Mouse (Mus musculus) cerebellum, adult 11-12 months (tissue): Measurements from ENCODE around the gene Acbd3.

Source experiments
- DNase-seq: peaks from one replicate; pipeline ENCODE4 v3.0.0; 2022

The Acbd3 gene

DNA sequence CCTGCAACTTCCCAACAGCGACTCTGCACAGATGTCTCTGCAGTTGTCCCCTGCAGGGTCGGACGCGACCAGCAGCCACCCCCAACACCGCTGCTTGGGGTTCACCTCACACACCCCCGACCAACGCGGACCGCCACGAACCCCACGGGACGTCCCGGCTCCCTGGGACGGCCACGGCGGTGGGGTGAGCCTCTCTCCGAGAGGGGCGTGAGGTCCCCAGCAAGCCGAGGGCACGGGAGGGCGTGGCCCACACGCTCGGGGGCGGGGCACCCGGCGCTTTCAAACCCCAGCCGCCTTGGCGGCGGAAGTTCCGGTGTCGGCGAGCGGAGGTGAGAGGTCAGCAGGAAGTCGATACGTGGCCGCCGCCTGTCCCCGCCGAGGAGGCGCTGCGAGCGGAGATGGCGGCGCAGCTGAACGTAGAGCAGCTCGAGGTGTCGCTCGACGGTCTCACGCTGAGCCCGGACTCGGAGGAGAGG is at the start of gene Acbd3:
TSS of gene Acbd3 (plus strand) at position 340 of the 476 bp plus-strand sequence.
- DNase-seq: peak; percentile 88

DNA sequence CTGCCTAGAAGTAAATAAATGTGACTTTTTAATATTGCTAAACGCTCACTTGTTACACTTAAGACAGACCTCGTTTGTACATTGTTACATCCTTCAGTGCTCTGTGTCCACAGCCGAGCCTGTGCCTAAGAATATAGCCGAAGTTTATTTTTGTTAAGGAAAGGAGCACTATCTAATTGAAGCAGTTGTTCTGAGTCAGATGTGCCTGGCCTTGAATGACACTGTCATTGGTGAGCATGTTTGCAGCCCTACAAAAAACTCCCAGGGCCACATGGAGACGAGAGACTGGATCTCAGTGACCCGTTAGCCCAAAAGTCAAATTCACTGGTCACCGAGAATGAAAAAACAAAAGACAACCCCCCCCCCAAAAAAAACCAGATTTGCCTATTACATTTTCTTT is 34.6 kb upstream of the Acbd3 start:
- DNase-seq: no peak

DNA sequence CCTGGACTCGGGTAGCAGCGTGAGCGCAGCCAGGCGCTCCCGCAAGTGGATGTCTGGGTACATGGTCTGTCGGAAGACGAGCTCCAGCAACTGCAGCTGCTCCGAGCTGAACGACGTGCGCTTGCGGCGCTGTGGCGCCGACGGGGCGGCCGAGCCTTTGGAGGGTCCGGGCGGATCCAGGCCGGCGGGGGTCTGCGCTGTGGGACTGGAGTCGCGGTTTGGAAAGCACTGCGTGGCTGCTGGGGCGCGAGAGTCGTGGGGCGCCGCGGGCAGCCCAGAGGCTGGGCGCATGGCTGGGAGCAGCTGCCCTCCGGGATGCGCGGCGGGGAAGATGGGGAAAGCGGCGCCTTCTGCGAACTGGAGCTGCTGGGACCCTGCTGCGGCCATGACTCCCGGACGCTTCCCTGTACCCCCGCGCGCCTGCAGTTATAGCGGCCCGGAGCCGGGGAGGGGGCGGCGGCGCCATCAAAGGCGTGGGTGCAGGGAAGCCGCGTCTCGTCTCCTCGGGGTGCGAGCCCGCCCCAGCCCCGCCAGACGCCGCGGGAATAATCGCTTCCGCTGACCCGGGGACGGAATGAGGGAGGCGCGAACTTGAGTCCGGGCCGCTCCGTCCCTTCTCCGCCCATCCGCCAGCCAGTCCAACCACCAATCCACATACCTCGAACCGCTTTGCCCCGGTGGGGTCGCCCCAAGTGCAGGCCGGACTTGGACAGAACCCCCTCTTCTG is 29.1 kb upstream of the Acbd3 start, which contains the start of gene Mixl1:
TSS of gene Mixl1 (minus strand) at position 409 of the 727 bp plus-strand sequence.
- DNase-seq: no peak

GRCm38 (mm10) chr1:180698063-180698462 is 27.8 kb upstream of the Acbd3 start:
- DNase-seq: no peak

DNA sequence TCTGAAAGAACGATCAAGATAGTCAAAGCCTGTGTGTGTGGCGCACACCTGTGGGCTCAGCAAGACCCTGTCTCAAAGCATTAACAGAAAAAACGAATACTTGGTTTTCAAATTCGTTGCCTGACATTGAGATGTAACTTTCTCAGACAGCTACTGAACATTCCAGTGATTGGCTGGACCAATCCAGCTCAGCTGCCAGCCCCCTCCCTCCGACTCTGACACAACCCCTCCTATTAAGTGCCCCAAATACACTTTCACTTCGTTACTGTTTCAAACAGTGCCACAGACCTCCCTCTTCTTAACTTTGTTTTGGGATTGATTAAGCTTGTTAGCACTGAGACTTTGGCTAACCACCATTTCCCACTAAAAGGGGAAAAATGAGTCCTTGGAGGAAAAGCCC is 22.4 kb upstream of the Acbd3 start:
- DNase-seq: no peak

GRCm38 (mm10) chr1:180707368-180707767 is 18.5 kb upstream of the Acbd3 start:
- DNase-seq: no peak

DNA sequence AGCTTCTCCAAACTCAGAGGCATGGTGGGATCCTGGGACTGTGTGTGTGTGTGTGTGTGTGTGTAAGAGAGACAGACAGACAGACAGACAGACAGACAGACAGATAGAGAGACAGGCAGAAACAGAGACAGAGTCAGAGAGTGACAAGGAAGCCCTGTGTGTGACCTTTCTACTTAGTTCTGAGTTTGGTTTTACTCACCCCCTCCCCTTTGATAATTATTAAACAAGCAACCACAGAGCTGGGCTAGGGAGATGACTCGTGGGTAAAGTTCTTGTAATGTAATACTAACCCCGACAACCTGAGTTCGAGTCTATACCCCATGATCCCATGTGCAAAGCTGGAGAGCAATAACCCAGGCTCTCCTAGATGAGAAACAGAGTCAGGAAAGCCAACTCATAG is 18.0 kb upstream of the Acbd3 start:
- no peak for DNase-seq

GRCm38 (mm10) chr1:180708935-180709776 is 16.7 kb upstream of the Acbd3 start:
- no peak for DNase-seq

DNA sequence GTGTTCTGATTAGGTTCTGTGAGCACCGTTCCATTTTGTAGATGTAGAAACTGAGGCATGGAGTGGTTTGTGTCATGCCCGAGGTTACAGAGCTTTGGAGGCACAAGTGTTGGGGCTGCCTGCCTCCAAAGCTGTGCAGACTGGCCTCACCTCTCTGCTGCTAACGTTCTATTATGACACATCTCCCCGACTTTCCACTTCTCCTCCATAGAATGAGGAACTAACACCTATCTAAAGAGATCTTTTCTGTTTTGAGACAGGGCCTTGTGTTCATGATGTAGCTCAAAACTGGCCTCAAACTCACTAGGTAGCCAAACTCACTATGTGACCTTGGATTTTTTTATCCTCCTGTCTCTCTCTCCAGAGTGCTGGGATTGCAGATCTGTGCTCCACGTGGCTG is 7.1 kb upstream of the Acbd3 start:
- no peak for DNase-seq

DNA sequence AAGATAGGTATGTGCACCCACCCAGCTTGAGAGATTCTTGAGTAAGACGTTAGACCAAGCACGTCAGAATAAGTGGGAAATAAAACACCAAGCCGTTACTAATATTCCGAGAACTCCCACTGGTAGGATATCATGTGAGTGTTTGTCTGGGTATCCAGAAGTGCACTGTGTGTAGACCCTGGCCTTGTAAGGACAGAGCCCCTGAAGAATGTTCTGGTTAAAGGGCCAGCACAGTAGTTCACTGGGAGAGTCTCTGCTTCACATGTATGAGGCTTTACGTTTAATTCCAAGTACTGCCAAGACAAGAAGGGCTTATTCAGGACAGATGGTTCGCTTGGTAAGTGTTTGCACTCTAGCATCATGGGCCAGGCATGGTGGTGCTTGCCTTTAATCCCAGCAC is 6.4 kb upstream of the Acbd3 start:
- DNase-seq: no peak

DNA sequence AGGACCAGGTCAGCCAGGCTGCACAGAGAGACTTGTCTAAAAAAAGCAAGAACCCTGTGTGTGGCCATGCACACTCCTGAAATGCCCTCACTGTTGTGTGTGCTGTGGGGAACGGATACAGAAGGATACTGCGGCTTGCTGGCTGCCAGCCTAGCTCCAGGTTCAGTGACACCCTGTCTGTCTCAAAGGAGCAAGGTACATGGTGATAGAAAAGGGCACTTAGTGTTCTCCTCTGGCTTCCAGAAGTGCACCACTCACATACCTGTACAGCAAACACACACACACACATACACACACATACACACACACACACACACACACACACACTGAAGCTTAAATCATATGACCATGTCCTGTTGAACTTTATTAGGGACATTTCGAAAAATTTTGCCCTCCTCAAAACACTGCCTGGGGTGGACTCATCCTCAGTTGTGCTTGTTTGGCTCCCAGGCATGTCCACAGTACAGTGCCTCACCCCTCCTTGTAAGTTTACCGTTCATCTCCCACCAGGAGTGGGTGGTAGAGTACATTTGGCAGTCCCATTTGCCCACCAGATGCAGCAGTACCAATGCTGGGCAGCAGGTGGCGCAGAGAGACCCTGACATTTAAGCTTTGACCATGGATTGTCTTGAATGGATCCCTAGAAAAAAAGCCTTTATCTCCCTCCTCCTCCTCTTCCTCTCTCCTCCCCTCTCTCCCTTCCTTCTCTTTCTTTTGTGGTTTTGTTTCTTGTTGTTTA is 5.7 kb upstream of the Acbd3 start:
- peak; percentile 62 for DNase-seq

- DNase-seq: no peak
Observed at GRCm38 (mm10) chr1:180722608-180723007, 3.2 kb upstream of the Acbd3 start.

- DNase-seq: no peak
Observed at GRCm38 (mm10) chr1:180723701-180724238, 2.1 kb upstream of the Acbd3 start.

- DNase-seq: no peak
Observed at GRCm38 (mm10) chr1:180726183-180726582, 340 bp downstream of the Acbd3 start.

DNA sequence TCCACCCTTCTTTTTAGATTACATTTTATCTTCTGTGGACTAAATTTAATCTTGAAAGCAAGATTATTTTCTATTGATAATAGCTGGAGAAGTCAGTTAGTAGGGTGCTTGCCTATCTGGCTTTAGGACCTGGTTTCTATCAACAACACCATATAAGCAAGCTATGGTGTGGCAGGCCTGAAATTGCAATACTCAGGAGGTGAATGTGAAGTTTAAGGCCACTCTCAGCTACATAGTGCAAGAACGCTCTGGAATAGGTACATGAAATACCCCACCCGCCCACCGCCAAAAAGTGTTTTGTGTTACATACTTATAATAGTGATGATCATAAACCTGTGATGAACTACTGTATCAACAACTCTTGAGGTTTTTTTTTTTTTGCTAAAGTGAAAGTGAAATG is 3.4 kb downstream of the Acbd3 start:
- no peak for DNase-seq

DNA sequence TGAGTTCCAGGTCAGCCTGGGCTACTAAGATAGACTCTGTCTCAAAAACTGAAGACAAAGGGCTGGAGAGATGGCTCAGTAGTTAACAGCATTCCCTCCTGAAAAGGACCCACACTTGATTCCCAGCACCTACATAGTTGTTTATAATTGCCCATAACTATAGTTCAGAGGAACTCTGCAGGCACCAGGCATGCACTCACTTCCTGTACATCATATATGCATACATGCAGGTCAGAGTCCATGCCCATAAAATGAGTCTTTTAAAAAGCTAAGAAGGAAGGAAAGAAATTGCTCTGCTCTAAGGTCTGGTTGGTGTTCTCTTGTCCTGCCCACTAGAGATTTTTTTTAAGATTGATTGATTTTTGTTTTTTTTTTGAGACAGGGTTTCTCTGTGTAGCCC is 22.0 kb downstream of the Acbd3 start:
- DNase-seq: no peak

DNA sequence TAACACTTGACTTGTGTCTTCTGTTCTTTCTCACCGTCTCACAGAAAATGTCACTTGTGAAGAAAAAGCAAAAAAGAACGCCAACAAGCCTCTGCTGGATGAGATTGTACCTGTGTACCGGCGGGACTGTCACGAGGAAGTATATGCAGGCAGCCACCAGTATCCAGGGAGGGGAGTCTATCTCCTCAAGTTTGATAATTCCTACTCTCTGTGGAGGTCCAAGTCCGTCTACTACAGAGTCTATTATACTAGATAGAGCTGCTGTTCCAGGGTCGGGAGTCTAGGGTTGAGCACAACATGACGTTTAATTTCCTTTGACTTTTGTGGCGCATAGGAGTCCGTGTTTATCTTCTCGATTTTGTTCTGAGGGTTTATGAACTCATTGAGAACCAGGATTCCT is 26.3 kb downstream of the Acbd3 start:
- DNase-seq: no peak

DNA sequence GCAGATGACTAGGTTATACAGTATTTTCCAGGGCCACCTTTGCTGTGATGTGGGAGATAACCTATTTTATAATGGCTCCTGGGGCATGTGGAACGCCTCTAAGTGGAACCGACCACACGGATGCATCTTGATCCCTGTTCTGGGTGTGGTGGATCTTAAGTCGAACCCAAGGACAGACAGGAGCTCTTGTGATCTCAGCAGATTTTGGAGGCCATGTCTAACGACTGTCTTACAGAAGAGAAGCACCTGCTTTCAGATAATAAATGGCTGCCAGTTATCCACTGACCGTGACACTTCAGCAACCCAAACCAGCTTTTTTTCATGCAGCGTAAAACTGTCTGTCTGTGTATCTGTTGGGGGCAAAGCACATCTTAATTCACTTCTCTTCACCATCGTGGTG is 28.5 kb downstream of the Acbd3 start:
- no peak for DNase-seq

DNA sequence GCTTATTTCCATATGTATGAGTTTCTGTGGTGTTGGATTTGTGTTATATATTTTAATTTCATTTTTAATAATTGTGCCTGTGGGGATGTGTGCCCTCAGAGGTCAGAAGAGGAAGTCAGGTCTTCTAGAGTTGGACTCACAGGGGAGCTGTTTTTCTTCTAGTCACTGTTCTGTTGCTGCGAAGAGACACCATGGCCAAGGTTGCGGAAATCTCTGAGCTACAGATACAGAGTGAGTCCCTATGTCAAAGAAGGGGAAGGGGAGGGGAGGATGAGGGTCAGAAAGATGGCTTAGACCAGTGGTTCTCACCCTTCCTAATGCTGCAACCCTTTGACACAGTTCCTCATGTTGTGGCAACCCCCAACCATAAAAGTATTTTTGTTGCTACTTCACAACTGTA is 30.9 kb downstream of the Acbd3 start:
- no peak for DNase-seq

DNA sequence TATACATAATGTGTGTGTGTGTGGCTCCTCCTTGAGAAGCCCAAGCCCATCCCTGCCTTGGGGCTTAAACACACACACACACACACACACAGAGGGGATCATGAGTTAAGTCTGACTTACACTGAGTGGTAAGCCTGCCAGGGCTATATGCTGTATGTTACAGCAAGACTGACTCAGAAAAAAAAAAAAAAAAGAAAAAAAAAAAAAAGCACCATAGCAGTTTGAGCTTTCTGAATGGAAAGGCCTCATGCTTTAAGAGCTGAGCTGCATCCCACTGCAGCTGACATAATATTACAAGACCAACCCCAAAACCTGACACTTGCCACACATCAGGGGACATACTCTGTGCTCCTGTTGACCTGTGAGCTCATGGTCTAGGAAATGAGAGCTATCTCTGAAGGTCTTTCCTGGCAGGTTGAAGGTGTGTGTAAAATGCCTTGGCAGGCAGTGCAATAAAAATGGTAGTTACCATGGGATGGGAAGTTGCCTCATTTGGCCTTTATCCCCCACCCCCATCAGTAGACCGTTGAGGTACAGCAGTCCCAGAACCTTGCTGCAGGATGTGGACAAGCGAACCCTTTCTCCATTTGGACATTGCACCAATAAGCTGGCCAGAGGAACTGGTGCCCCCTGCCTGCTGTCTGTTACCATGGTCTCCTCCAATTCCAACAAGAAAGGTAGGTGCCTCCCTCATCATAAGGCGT is 31.6 kb downstream of the Acbd3 start:
- no peak for DNase-seq

DNA sequence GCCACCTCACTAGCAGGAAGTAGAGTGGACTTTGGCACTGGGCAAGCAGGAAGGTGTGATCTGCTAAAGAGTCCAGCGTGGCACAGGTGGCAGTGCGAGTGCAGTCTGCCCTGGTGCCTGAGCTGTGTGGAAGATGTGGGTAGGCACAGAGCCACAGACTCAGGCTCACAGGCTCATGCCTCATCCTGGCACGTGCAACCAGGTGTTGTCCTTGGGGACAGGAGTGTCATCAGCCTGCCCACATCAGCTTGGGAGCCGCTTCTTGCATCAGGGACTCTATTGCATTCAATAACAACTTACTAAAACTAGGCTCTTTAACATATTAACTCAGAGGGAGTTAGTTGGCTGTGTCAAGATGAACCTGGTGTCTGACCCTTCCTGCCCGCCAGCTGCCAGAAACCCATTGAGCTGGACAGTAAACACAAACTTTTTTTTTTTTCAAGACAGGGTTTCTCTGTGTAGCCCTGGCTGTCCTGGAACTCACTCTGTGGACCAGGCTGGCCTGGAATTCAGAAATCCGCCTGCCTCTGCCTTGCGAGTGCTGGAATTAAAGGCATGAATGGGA is 32.2 kb downstream of the Acbd3 start:
- no peak for DNase-seq

DNA sequence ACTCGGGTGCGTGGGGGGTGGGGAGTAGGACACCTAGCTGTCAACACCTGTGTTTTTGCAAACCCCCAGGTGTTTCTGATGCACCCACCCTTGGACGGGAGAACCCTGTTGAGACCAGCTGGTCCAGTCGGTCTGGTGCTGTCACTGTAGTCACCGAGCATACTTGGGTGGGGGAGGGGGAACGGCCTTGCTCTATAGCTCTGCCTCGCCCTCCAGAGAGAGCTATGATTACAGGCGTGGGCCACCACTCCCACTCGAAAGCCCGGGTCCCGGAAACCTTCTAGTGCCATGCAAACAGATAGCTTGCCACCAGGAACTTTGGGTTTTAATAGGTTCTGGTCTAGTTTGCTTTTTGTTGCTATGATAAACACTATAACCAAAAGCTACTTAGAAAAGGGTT is 36.3 kb downstream of the Acbd3 start:
- no peak for DNase-seq
